Mouse (Mus musculus) embryonic fibroblast, embryonic 13.5 days (primary cell): ENCODE measurements around the gene Srgap2.
"Not testable (repeated sequence)": the region's sequence is repeated elsewhere in the genome, so short reads cannot be mapped to it uniquely, and the experiment has no call there.

Source experiments
- CTCF ChIP-seq: IDR thresholded peaks from 2 replicates; pipeline ENCODE4 v1.5.1; 2011; ENCODE audit warnings: mild to moderate bottlenecking, control low read depth, low read length, moderate library complexity, borderline replicate concordance; ENCODE audit not compliant: insufficient read depth
- POLR2A ChIP-seq: IDR thresholded peaks from 2 replicates; pipeline ENCODE4 v1.6.1; 2011; ENCODE audit warnings: low read depth, mild to moderate bottlenecking, control low read depth, low read length, moderate library complexity

- not testable (repeated sequence) for TF ChIP-seq CTCF, POLR2A
Measured at GRCm38 (mm10) chr1:131566056-131566455, 38.9 kb upstream of the Srgap2 start.
